Mouse (Mus musculus) hindbrain, embryonic 16.5 days (tissue): ENCODE results near the gene Ngfr. TPM values are rescaled to one million over a fixed set of nuclear protein-coding genes. Genes with fewer than 3 reads are reported as not detected.
A peak's percentile ranks its signal among the peaks of the same experiment; 100 is the strongest.

ENCODE experiments used
- ATAC-seq: fragments of 200-750 bp; cut with Nextera tagmentation; 2 replicates; pipeline ENCODE4 v1.8.0; 2017; ENCODE audit warnings: moderate TSS enrichment, moderate library complexity
- H3K27ac ChIP-seq: fragments of 300-500 bp; sonication (generic); 2 replicates; pipeline ENCODE4 v1.5.1; 2014; ENCODE audit warnings: low read depth, mild to moderate bottlenecking, control low read depth, low read length, moderate library complexity
- H3K27me3 ChIP-seq: fragments of 300-500 bp; sonication (generic); replicated peaks from 2 replicates; pipeline ENCODE4 v1.6.1; 2014; ENCODE audit warnings: low read length; ENCODE audit not compliant: control insufficient read depth, insufficient read depth
- H3K36me3 ChIP-seq: fragments of 300-500 bp; sonication (generic); 2 replicates; pipeline ENCODE4 v1.6.1; 2014; ENCODE audit warnings: mild to moderate bottlenecking, low read length, moderate library complexity, mixed read lengths; ENCODE audit not compliant: control insufficient read depth, insufficient read depth
- H3K4me1 ChIP-seq: fragments of 300-500 bp; sonication (generic); 2 replicates; pipeline ENCODE4 v1.6.1; 2014; ENCODE audit warnings: low read depth, low read length; ENCODE audit not compliant: control insufficient read depth, insufficient read depth
- H3K4me2 ChIP-seq: fragments of 300-500 bp; sonication (generic); 2 replicates; pipeline ENCODE4 v1.6.1; 2014; ENCODE audit warnings: mild to moderate bottlenecking, low read length, control low read depth, moderate library complexity
- H3K4me3 ChIP-seq: fragments of 300-500 bp; sonication (generic); 2 replicates; pipeline ENCODE4 v1.5.1; 2014; ENCODE audit warnings: mild to moderate bottlenecking, low read length, control low read depth, moderate library complexity
- H3K9ac ChIP-seq: fragments of 300-500 bp; sonication (generic); 2 replicates; pipeline ENCODE4 v1.6.1; 2014; ENCODE audit warnings: low read depth, mild to moderate bottlenecking, control low read depth, low read length, moderate library complexity
- H3K9me3 ChIP-seq: fragments of 300-500 bp; sonication (generic); 2 replicates; pipeline ENCODE4 v1.6.1; 2014; ENCODE audit warnings: mild to moderate bottlenecking, low read length, moderate library complexity; ENCODE audit not compliant: control insufficient read depth
- WGBS: fragments of 180-500 bp; shearing (Covaris S2); extraction: QIAGEN DNeasy Blood & Tissue Kit; methylation state at CpG from one replicate; pipeline ENCODE4 v1.1.7; 2014; 5-methylcytosine and 5-hydroxymethylcytosine counted together
- polyA plus RNA-seq: library from polyadenylated mRNA; unstranded; fragments of >200 nt; fragmentation: Nextera tagmentation; extraction: Ambion mirVana; gene quantifications from 2 replicates; pipeline ENCODE4 v1.2.1, GENCODE M21; 2015

The Ngfr gene
- polyA plus RNA-seq, 1 experiment from 2014 or later = 41.7 TPM

DNA sequence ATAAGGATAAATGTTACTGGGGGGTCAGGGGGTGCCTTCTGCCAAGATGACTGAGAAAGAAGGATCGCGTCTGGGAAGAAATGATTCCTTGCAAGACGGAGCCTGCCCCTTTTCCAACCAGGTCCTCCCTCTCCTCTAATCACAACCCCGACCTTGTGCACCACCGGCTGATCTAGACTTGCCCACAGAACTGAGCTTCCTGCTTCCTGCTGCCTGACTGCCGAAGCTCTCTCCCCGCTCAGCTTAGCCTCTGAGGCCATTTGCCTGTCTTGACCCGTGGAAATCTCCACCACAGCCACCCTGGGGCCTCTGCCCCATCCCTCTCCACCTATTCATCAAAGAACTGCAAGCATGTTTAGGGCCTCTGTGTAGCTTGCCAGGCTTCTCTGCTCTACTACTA, 11.2 kb downstream of the Ngfr start:
- Histone ChIP-seq H3K9ac (no peak overlapping the region), H3K9me3 (no peaks in the 10 kb centered on the region), H3K27me3 (peaks cover 13% of the 10 kb centered on the region), H3K4me1 (peaks cover 13% of the 10 kb centered on the region), H3K36me3 (no peaks in the 10 kb centered on the region), H3K4me3 (no peak overlapping the region), H3K27ac (no peak overlapping the region), H3K4me2 (no peak overlapping the region)
- WGBS = 75% methylated on average over 8 of the region's 8 CpGs
- ATAC-seq = no peak

- no peaks in the 10 kb centered on the region for H3K9me3 ChIP-seq
- peaks cover 13% of the 10 kb centered on the region for H3K4me1 ChIP-seq
- no peaks in the 10 kb centered on the region for H3K36me3 ChIP-seq
- H3K9ac ChIP-seq = no peak overlapping the region
- no peak overlapping the region for H3K4me2 ChIP-seq
- H3K27ac ChIP-seq = no peak overlapping the region
- WGBS = 65% methylated on average over 13 of the region's 13 CpGs
- H3K27me3 ChIP-seq = peaks cover 11% of the 10 kb centered on the region
- ATAC-seq = no peak
- H3K4me3 ChIP-seq = no peak overlapping the region
Measured at GRCm38 (mm10) chr11:95575791-95576190, 11.7 kb downstream of the Ngfr start.

GRCm38 (mm10) chr11:95574786-95575334, 12.7 kb downstream of the Ngfr start:
- WGBS = 65% methylated on average over 6 of the region's 6 CpGs
- ATAC-seq = peak; percentile 74
- H3K9ac ChIP-seq = peak overlapping the region; percentile 41; the same call in 1 of the 2 replicates
- H3K4me3 ChIP-seq = no peak overlapping the region
- H3K27ac ChIP-seq = no peak overlapping the region
- H3K9me3 ChIP-seq = no peaks in the 10 kb centered on the region
- H3K4me2 ChIP-seq = no peak overlapping the region
- peaks cover 13% of the 10 kb centered on the region for H3K4me1 ChIP-seq
- H3K27me3 ChIP-seq = peaks cover 6% of the 10 kb centered on the region
- H3K36me3 ChIP-seq = no peaks in the 10 kb centered on the region

DNA sequence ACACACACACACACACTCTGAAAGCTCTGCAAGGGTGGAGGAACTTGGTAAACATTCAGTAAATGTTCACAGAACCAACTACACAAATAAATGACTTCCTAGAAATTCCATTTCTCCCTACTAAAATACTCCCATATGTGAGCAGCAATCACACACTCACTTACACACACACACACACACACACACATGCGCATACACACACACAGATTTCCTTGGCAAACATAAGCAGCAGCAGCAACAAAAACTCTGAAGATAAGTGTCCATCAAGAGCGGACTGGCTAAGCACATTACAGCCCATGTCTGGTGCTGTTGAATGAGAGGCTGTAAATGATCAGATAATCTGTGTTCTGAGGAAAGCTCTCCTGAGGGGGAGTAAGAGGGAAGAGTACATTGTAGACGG, 15.3 kb downstream of the Ngfr start:
- ATAC-seq = no peak
- Histone ChIP-seq H3K9me3 (no peaks in the 10 kb centered on the region), H3K27ac (no peak overlapping the region), H3K36me3 (no peaks in the 10 kb centered on the region), H3K4me3 (no peak overlapping the region), H3K27me3 (no peaks in the 10 kb centered on the region), H3K9ac (no peak overlapping the region), H3K4me1 (peaks cover 11% of the 10 kb centered on the region), H3K4me2 (no peak overlapping the region)
- 75% methylated on average over 3 of the region's 3 CpGs for WGBS

DNA sequence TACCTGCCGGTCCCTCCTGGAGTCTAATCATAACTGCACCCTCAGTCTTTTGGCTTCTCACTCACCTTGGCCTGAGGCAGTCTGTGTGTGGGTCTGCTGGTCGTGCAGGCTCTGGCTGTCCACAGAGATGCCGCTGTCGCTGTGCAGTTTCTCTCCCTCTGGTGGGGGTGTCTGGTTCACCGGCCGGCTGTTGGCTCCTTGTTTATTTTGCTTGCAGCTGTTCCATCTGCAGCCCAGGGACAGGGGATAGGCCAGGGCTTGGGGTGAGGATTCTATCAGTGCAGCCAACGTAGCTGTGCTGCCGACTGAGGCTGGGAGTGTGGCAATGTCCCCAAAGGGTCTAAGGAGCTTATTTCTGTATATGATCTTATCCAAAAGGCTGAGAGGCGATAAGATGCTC, 15.8 kb downstream of the Ngfr start:
- 44% methylated on average over 9 of the region's 9 CpGs for WGBS
- H3K4me2 ChIP-seq = no peak overlapping the region
- no peak for ATAC-seq
- no peak overlapping the region for H3K27ac ChIP-seq
- no peaks in the 10 kb centered on the region for H3K9me3 ChIP-seq
- no peak overlapping the region for H3K4me3 ChIP-seq
- H3K9ac ChIP-seq = no peak overlapping the region
- no peaks in the 10 kb centered on the region for H3K27me3 ChIP-seq
- H3K36me3 ChIP-seq = no peaks in the 10 kb centered on the region
- H3K4me1 ChIP-seq = peaks cover 11% of the 10 kb centered on the region

DNA sequence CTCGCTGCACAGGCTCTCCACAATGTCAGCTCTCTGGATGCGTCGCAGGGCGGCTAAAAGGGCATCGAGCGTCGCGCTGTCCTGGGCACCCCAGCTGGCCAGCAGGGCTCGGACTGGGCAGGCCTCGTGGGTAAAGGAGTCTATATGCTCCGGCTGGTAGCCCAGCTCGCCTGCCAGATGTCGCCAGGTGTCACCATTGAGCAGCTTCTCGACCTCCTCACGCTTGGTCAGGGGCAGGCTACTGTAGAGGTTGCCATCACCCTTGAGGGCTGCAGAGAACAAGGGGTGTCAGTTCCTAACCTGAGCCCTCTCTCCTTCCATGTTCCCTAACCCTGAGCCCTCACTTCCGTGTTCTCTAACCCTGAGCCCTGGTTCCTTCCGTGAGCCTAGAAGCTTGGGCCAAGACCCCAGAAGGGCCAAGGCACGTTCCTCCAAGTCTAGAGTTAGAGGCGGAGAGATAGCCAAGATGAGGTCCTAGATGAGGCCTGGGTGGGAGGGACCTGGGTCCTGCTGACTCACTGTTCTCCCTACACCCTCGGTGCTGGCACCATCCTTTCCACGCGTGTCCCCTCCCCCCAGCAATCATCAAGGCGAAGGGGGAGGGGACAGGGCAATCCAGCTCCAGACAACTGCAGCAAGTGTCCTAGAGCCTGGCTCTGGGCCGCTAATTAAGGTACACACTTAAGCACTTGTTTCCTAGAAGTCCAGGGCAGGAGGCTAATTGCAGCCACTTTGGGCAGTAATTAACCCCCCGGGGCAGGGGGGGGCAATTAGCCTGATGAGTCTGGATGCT, 16.5 kb downstream of the Ngfr start:
- Histone ChIP-seq H3K4me3 (no peak overlapping the region), H3K36me3 (no peaks in the 10 kb centered on the region), H3K4me1 (peaks cover 11% of the 10 kb centered on the region), H3K9me3 (no peaks in the 10 kb centered on the region), H3K4me2 (no peak overlapping the region), H3K27me3 (no peaks in the 10 kb centered on the region), H3K9ac (no peak overlapping the region), H3K27ac (no peak overlapping the region)
- 64% methylated on average over 25 of the region's 25 CpGs for WGBS
- no peak for ATAC-seq

GRCm38 (mm10) chr11:95569908-95570307, 17.6 kb downstream of the Ngfr start:
- Histone ChIP-seq H3K27me3 (no peaks in the 10 kb centered on the region), H3K27ac (no peak overlapping the region), H3K9ac (no peak overlapping the region), H3K4me1 (peaks cover 5% of the 10 kb centered on the region; the same call in 1 of the 2 replicates), H3K4me3 (no peak overlapping the region), H3K36me3 (no peaks in the 10 kb centered on the region), H3K9me3 (no peaks in the 10 kb centered on the region), H3K4me2 (no peak overlapping the region)
- ATAC-seq = no peak
- WGBS = 84% methylated on average over 6 of the region's 6 CpGs

- Histone ChIP-seq H3K27me3 (no peaks in the 10 kb centered on the region), H3K9ac (no peak overlapping the region), H3K9me3 (no peaks in the 10 kb centered on the region), H3K4me3 (no peak overlapping the region), H3K4me2 (no peak overlapping the region), H3K4me1 (peaks cover 5% of the 10 kb centered on the region; the same call in 1 of the 2 replicates), H3K36me3 (no peaks in the 10 kb centered on the region), H3K27ac (no peak overlapping the region)
- ATAC-seq = no peak
- WGBS = 74% methylated on average over 8 of the region's 8 CpGs
Measured at GRCm38 (mm10) chr11:95567936-95568715, 19.4 kb downstream of the Ngfr start.

DNA sequence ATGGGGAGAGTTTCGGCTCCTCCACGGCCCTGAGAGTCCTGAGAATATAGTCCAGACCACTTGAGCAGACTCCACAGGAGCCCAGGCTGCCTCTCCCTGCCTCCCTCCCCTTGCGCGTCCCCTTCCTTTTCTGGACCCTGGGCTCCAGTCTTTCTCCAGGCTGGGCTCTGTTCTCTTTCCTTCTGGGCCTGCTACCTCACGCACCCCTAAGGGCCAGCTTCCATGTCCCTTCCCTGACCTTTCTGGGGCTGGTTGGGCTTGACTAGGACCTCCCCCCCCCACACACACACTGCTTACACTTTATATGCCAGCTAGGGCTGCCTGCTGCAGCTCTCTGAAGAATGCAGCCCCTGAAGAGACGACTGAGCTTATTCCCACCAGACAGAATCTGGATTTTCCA, 20.2 kb downstream of the Ngfr start:
- ATAC-seq = no peak
- Histone ChIP-seq H3K4me3 (no peak overlapping the region), H3K9me3 (no peaks in the 10 kb centered on the region), H3K36me3 (no peaks in the 10 kb centered on the region), H3K27me3 (no peaks in the 10 kb centered on the region), H3K4me1 (peaks cover 5% of the 10 kb centered on the region; the same call in 1 of the 2 replicates), H3K27ac (no peak overlapping the region), H3K9ac (no peak overlapping the region), H3K4me2 (no peak overlapping the region)
- 78% methylated on average over 6 of the region's 6 CpGs for WGBS
